Mouse (Mus musculus): ENCODE results near the gene Prkg1. TPM values are rescaled to one million over a fixed set of nuclear protein-coding genes. Genes with fewer than 3 reads are reported as not detected.

The Prkg1 gene
- polyA plus RNA-seq (2016; fragmentation: Nextera tagmentation; extraction: Ambion mirVana), result 5.2 and 5.9 TPM in 2 replicates

GRCm38 (mm10) chr19:31764801-31765340, at the start of gene Prkg1:
Gene Prkg1, minus strand, starts transcription at chr19:31765033.
- Histone ChIP-seq H3K9ac (peak within 1 kb of the TSS; percentile 59), H3K36me3 (replicated peaks) (no peaks in the 10 kb centered on the region), H3K4me3 (replicated peaks) (peak within 1 kb of the TSS; percentile 51), H3K27me3 (peaks cover 36% of the 10 kb centered on the region), H3K4me1 (peaks cover 32% of the 10 kb centered on the region), H3K9me3 (no peaks in the 10 kb centered on the region), H3K4me2 (peak within 1 kb of the TSS; percentile 97), H3K27ac (no peak within 1 kb of the TSS)
- under 1% methylated on average over 22 of the region's 23 CpGs for WGBS
- ATAC-seq (ENCODE audit: low FRiP score), result peak; percentile 78

GRCm38 (mm10) chr19:31813087-31813486, 48.3 kb upstream of the Prkg1 start:
- 72% methylated on average over 4 of the region's 4 CpGs for WGBS
- no peak overlapping the region for H3K9ac ChIP-seq
- no peaks in the 10 kb centered on the region for H3K36me3 ChIP-seq (replicated peaks)
- H3K9me3 ChIP-seq, result no peaks in the 10 kb centered on the region
- no peaks in the 10 kb centered on the region for H3K4me1 ChIP-seq
- H3K4me3 ChIP-seq (replicated peaks), result no peak overlapping the region
- H3K27ac ChIP-seq, result no peak overlapping the region
- H3K27me3 ChIP-seq, result no peaks in the 10 kb centered on the region
- ATAC-seq (ENCODE audit: low FRiP score), result no peak
- H3K4me2 ChIP-seq, result no peak overlapping the region

GRCm38 (mm10) chr19:31811371-31811770, 46.5 kb upstream of the Prkg1 start:
- Histone ChIP-seq H3K4me2 (no peak overlapping the region), H3K4me3 (replicated peaks) (no peak overlapping the region), H3K27me3 (no peaks in the 10 kb centered on the region), H3K9ac (no peak overlapping the region), H3K4me1 (no peaks in the 10 kb centered on the region), H3K36me3 (replicated peaks) (no peaks in the 10 kb centered on the region), H3K9me3 (no peaks in the 10 kb centered on the region), H3K27ac (no peak overlapping the region)
- 32% methylated on average over 5 of the region's 5 CpGs for WGBS
- no peak for ATAC-seq (ENCODE audit: low FRiP score)

- WGBS, result 68% methylated on average over 7 of the region's 7 CpGs
- no peak overlapping the region for H3K4me2 ChIP-seq
- no peak for ATAC-seq (ENCODE audit: low FRiP score)
- H3K27ac ChIP-seq, result no peak overlapping the region
- no peaks in the 10 kb centered on the region for H3K9me3 ChIP-seq
- H3K36me3 ChIP-seq (replicated peaks), result no peaks in the 10 kb centered on the region
- no peak overlapping the region for H3K4me3 ChIP-seq (replicated peaks)
- no peaks in the 10 kb centered on the region for H3K27me3 ChIP-seq
- no peaks in the 10 kb centered on the region for H3K4me1 ChIP-seq
- H3K9ac ChIP-seq, result no peak overlapping the region
Observed at GRCm38 (mm10) chr19:31805391-31805790, 40.6 kb upstream of the Prkg1 start.

- whole genome bisulfite sequencing, result 75% methylated on average over 9 of the region's 9 CpGs
- Histone ChIP-seq H3K9ac (no peak overlapping the region), H3K4me3 (replicated peaks) (no peak overlapping the region), H3K27ac (no peak overlapping the region), H3K9me3 (no peaks in the 10 kb centered on the region), H3K36me3 (replicated peaks) (no peaks in the 10 kb centered on the region), H3K4me1 (no peaks in the 10 kb centered on the region), H3K27me3 (no peaks in the 10 kb centered on the region), H3K4me2 (no peak overlapping the region)
- ATAC-seq (ENCODE audit: low FRiP score), result no peak
Observed at GRCm38 (mm10) chr19:31795485-31796046, 30.7 kb upstream of the Prkg1 start.

- Histone ChIP-seq H3K4me3 (replicated peaks) (no peak overlapping the region), H3K27me3 (no peaks in the 10 kb centered on the region), H3K4me2 (no peak overlapping the region), H3K27ac (no peak overlapping the region), H3K9me3 (no peaks in the 10 kb centered on the region), H3K4me1 (no peaks in the 10 kb centered on the region), H3K9ac (no peak overlapping the region), H3K36me3 (replicated peaks) (no peaks in the 10 kb centered on the region)
- 64% methylated on average over 3 of the region's 3 CpGs for WGBS
- no peak for ATAC-seq (ENCODE audit: low FRiP score)
Observed at GRCm38 (mm10) chr19:31791724-31792123, 26.9 kb upstream of the Prkg1 start.

GRCm38 (mm10) chr19:31781521-31782018, 16.7 kb upstream of the Prkg1 start:
- Histone ChIP-seq H3K9me3 (no peaks in the 10 kb centered on the region), H3K27me3 (no peaks in the 10 kb centered on the region), H3K27ac (no peak overlapping the region), H3K9ac (no peak overlapping the region), H3K36me3 (replicated peaks) (no peaks in the 10 kb centered on the region), H3K4me3 (replicated peaks) (no peak overlapping the region), H3K4me1 (no peaks in the 10 kb centered on the region), H3K4me2 (no peak overlapping the region)
- no peak for ATAC-seq (ENCODE audit: low FRiP score)
- WGBS, result 91% methylated on average over 3 of the region's 3 CpGs

- Histone ChIP-seq H3K9me3 (no peaks in the 10 kb centered on the region), H3K4me2 (no peak overlapping the region), H3K36me3 (replicated peaks) (no peaks in the 10 kb centered on the region), H3K4me1 (no peaks in the 10 kb centered on the region), H3K27me3 (no peaks in the 10 kb centered on the region), H3K9ac (no peak overlapping the region), H3K27ac (no peak overlapping the region), H3K4me3 (replicated peaks) (no peak overlapping the region)
- no peak for ATAC-seq (ENCODE audit: low FRiP score)
- 76% methylated on average over 2 of the region's 2 CpGs for WGBS
Observed at GRCm38 (mm10) chr19:31781077-31781476, 16.2 kb upstream of the Prkg1 start.

- Histone ChIP-seq H3K27me3 (no peaks in the 10 kb centered on the region), H3K27ac (no peak overlapping the region), H3K36me3 (replicated peaks) (no peaks in the 10 kb centered on the region), H3K9ac (no peak overlapping the region), H3K9me3 (no peaks in the 10 kb centered on the region), H3K4me2 (no peak overlapping the region), H3K4me1 (no peaks in the 10 kb centered on the region), H3K4me3 (replicated peaks) (no peak overlapping the region)
- WGBS, result 96% methylated on average over 1 of the region's 1 CpGs
- no peak for ATAC-seq (ENCODE audit: low FRiP score)
Observed at GRCm38 (mm10) chr19:31780222-31780621, 15.4 kb upstream of the Prkg1 start.

GRCm38 (mm10) chr19:31779021-31779420, 14.2 kb upstream of the Prkg1 start:
- H3K27ac ChIP-seq, result no peak overlapping the region
- no peaks in the 10 kb centered on the region for H3K36me3 ChIP-seq (replicated peaks)
- H3K9ac ChIP-seq, result no peak overlapping the region
- H3K4me3 ChIP-seq (replicated peaks), result no peak overlapping the region
- no peak overlapping the region for H3K4me2 ChIP-seq
- no peaks in the 10 kb centered on the region for H3K27me3 ChIP-seq
- no peaks in the 10 kb centered on the region for H3K9me3 ChIP-seq
- ATAC-seq (ENCODE audit: low FRiP score), result no peak
- H3K4me1 ChIP-seq, result no peaks in the 10 kb centered on the region
- 81% methylated on average over 4 of the region's 4 CpGs for WGBS

GRCm38 (mm10) chr19:31767004-31767403, 2.2 kb upstream of the Prkg1 start:
- Histone ChIP-seq H3K36me3 (replicated peaks) (no peaks in the 10 kb centered on the region), H3K27ac (no peak overlapping the region), H3K27me3 (peaks cover 27% of the 10 kb centered on the region), H3K4me3 (replicated peaks) (no peak overlapping the region), H3K9me3 (no peaks in the 10 kb centered on the region), H3K4me2 (no peak overlapping the region), H3K9ac (no peak overlapping the region), H3K4me1 (peaks cover 32% of the 10 kb centered on the region)
- ATAC-seq (ENCODE audit: low FRiP score), result no peak
- 11% methylated on average over 3 of the region's 3 CpGs for WGBS

GRCm38 (mm10) chr19:31765451-31765850, 618 bp upstream of the Prkg1 start:
- no peak overlapping the region for H3K27ac ChIP-seq
- no peak overlapping the region for H3K9ac ChIP-seq
- 29% methylated on average over 4 of the region's 4 CpGs for WGBS
- H3K27me3 ChIP-seq, result peaks cover 33% of the 10 kb centered on the region
- peaks cover 32% of the 10 kb centered on the region for H3K4me1 ChIP-seq
- H3K4me2 ChIP-seq, result peak overlapping the region; percentile 97
- peak overlapping the region; percentile 51; the same call in 1 of the 2 replicates for H3K4me3 ChIP-seq (replicated peaks)
- ATAC-seq (ENCODE audit: low FRiP score), result peak; percentile 4; the same call in 1 of the 2 replicates
- H3K9me3 ChIP-seq, result no peaks in the 10 kb centered on the region
- H3K36me3 ChIP-seq (replicated peaks), result no peaks in the 10 kb centered on the region

Measured in forebrain, embryonic 12.5 days (tissue).